Comparison of ENCODE assay signal across 12 mouse cellular contexts in genomic region chr2:33918824-33919223, GRCm38 (mm10). TPM values are rescaled to one million over a fixed set of nuclear protein-coding genes. Genes with fewer than 3 reads are reported as not detected.
DNase-seq lines count a peak whose midpoint lies in the region; ATAC-seq and TF ChIP-seq lines count a peak whose summit lies in the region.
"Had no signal": no experiment of that assay in that cellular context is flagged by ENCODE, and none has a peak within 500 bp of the region (broad histone marks: within the 10 kb centered on the region; RNA-seq: fewer than 3 reads in every experiment).

No protein-coding gene starts in this region.

- H3K4me1 ChIP-seq in heart, adult 2 months (ENCODE audit: control insufficient read depth, insufficient read depth, low read length): no peaks in the 10 kb centered on the region; the same call in 1 of the 2 replicates
- H3K4me1 ChIP-seq in forebrain, embryonic 15.5 days: no peaks in the 10 kb centered on the region

- H3K4me3 ChIP-seq in heart, adult 2 months: no peak overlapping the region
- no peak overlapping the region for H3K4me3 ChIP-seq in forebrain, embryonic 15.5 days
- H3K4me3 ChIP-seq: heart, embryonic 15.5 days; limb, embryonic 12.5 days; lung, embryonic 15.5 days had no signal

- no peak for ATAC-seq in megakaryocyte-erythroid progenitor cell, adult 5-6 weeks (replicated peaks; ENCODE audit: low FRiP score, low TSS enrichment, poor library complexity, severe bottlenecking)
- ATAC-seq in forebrain, embryonic 15.5 days (replicated peaks): no peak
- ATAC-seq: hindbrain, postnatal 0 days had no signal

- 81% methylated on average over 3 of the region's 3 CpGs for WGBS in heart, adult 2 months
- 87% methylated on average over 3 of the region's 3 CpGs for WGBS in forebrain, embryonic 15.5 days

- no peak for TF ChIP-seq POLR2A in heart, adult 2 months (IDR thresholded peaks at IDR 0.05; ENCODE audit: insufficient read depth, low read depth, low read length)

- H3K9me3 ChIP-seq in forebrain, embryonic 15.5 days: no peaks in the 10 kb centered on the region
- H3K9me3 ChIP-seq: heart, embryonic 15.5 days; limb, embryonic 12.5 days; lung, embryonic 15.5 days had no signal

- H3K27ac ChIP-seq in heart, adult 2 months: no peak overlapping the region
- no peak overlapping the region for H3K27ac ChIP-seq in forebrain, embryonic 15.5 days (replicated peaks)
- H3K27ac ChIP-seq: heart, embryonic 15.5 days; hindbrain, postnatal 0 days had no signal

- TF ChIP-seq EP300 in heart, adult 2 months (IDR thresholded peaks at IDR 0.05; ENCODE audit: insufficient read depth, low read depth, low read length): no peak

- H3K4me2 ChIP-seq in forebrain, embryonic 15.5 days (replicated peaks): no peak overlapping the region
- H3K4me2 ChIP-seq: heart, embryonic 15.5 days; lung, embryonic 15.5 days had no signal

- DNase-seq in heart, adult 9 months (ENCODE audit: low spot score in 2 of 2): peak; percentile 10 to 22
- DNase-seq in heart, adult 2 months: no peak
- peak; percentile 36 for DNase-seq in 3T3-L1 (ENCODE audit: low read depth, low spot score)
- peak; percentile 11 for DNase-seq in adipocyte (ENCODE audit: low spot score)
- peak; percentile 61 for DNase-seq in kidney, postnatal 10 days
- no peak for DNase-seq in B cell, adult 2 months

- no peaks in the 10 kb centered on the region for H3K36me3 ChIP-seq in heart, adult 2 months (ENCODE audit: control insufficient read depth, insufficient read depth, low read length)
- H3K36me3 ChIP-seq in forebrain, embryonic 15.5 days: no peaks in the 10 kb centered on the region
- H3K36me3 ChIP-seq: heart, embryonic 15.5 days; limb, embryonic 12.5 days; lung, embryonic 15.5 days had no signal

- H3K9ac ChIP-seq in heart, adult 2 months (ENCODE audit: low read depth, low read length): no peak overlapping the region
- no peak overlapping the region for H3K9ac ChIP-seq in forebrain, embryonic 15.5 days (replicated peaks)
- H3K9ac ChIP-seq: heart, embryonic 15.5 days; limb, embryonic 12.5 days; lung, embryonic 15.5 days had no signal

- intact Hi-C loops in heart, adult 2 months (cut with DNase I): loop anchor here (1.0 to 5.0 kb wide), 3 partner anchors 47 to 173 kb away; no protein-coding TSS in a partner anchor

- no peaks in the 10 kb centered on the region for H3K79me2 ChIP-seq in heart, adult 2 months (replicated peaks; ENCODE audit: control insufficient read depth, insufficient read depth, low read length)

- TF ChIP-seq CTCF in heart, adult 2 months (IDR thresholded peaks at IDR 0.05): no peak

- no peaks in the 10 kb centered on the region for H3K27me3 ChIP-seq in heart, adult 2 months (ENCODE audit: control insufficient read depth, insufficient read depth, low read length)
- H3K27me3 ChIP-seq in forebrain, embryonic 15.5 days: no peaks in the 10 kb centered on the region
- H3K27me3 ChIP-seq: lung, embryonic 15.5 days had no signal

RNA-seq across cellular contexts. Expression of gene Mvb12b, which starts 31.1 kb away (rescaled TPM):
- total RNA-seq in heart, adult 2 months (2021): 10 to 100 TPM; 17.8 to 21.6 TPM
- 20.4 and 27.5 TPM in 2 replicates for polyA plus RNA-seq in heart, adult 2 months (2012; rRNA removed)
- 43.6 and 57.1 TPM in 2 replicates for total RNA-seq in megakaryocyte-erythroid progenitor cell, adult 5-6 weeks (2014; fragmentation: Nextera tagmentation)
- 11.3 and 15.2 TPM in 2 replicates for total RNA-seq in megakaryocyte-erythroid progenitor cell, adult 5-6 weeks (2017)
- 75.9 and 85.8 TPM in 2 replicates for polyA plus RNA-seq in forebrain, embryonic 15.5 days (2015; fragmentation: Nextera tagmentation; extraction: Ambion mirVana)

Comparison
In these comparisons a context has a peak if more than half of its experiments do, and no peak if none do; other contexts are left out.
1. DNase-seq: peak in heart, adult 9 months (2 of 2), 3T3-L1 (single experiment), adipocyte (single experiment) and kidney, postnatal 10 days (single experiment); none in heart, adult 2 months (0 of 2) and B cell, adult 2 months (0 of 2).